Mouse (Mus musculus) kidney, adult 10 weeks (tissue): Measurements from ENCODE around the gene Asic4. TPM values are rescaled to one million over a fixed set of nuclear protein-coding genes. Genes with fewer than 3 reads are reported as not detected.

Experiments used
- polyA plus RNA-seq: library from polyadenylated mRNA; stranded (reverse); fragments of 350-450 nt; fragmentation: Illumina TruSeq; extraction: RNeasy Lipid Tissue Mini Kit (QIAGEN cat#74804); gene quantifications from one replicate; pipeline ENCODE4 v1.2.3, GENCODE M21; 2014; ENCODE audit warnings: low read depth, low replicate concordance

The Asic4 gene
- polyA plus RNA-seq = not detected

GRCm38 (mm10) chr1:75450314-75451005 lies at the start of gene Asic4:
Asic4 (plus strand) TSS chr1:75450436.

DNA sequence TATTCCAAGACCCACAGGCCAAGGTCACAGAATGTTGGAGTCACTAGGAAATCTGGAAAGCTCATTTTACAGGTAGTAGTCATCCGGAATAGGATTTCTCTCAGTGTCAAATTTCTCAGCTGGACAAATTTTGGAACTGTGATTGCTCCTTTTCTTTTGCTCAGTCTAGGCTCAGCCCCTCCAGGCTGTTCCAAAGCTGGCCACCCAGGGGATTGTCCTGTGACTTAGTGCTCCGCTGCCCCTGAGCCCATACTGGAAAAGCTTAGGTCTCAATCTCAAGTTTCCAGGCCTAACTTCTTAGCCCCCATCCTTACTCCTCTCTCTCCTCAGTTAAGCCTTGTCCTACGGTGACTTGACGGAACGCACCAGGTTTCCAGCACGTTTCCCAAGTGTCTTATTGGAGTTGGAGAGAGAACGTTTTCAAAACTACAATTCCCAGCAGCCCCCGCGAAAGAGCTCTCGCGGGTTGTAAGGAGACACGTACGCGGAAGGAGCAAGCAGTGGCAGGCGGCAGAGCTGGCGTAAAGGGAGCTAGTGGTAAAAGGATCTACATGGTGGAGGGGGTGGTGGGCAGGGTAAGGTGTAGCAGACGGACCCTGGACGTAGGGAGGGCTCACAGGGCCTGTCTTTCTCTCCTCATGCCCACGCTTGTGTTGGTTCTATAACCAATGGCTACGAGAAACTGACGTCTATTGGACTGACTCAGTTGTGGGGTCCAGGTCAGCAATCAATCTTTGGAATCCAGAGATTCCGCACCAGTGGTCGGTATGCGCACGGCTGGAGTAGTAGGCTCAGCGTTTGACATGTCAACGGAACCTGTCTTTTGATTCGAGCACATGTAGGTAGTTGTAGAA lies 14.5 kb upstream of the Asic4 start, which contains the start of gene Gmppa:
Gene Gmppa, plus strand, starts transcription at position 456 of the 854 bp plus-strand sequence.

GRCm38 (mm10) chr1:75478916-75479634 lies 28.8 kb downstream of the Asic4 start, which contains the start of the genes Chpf and Tmem198:
Chpf (minus strand) TSS chr1:75479307.
Tmem198 (plus strand) TSS chr1:75479532.

DNA sequence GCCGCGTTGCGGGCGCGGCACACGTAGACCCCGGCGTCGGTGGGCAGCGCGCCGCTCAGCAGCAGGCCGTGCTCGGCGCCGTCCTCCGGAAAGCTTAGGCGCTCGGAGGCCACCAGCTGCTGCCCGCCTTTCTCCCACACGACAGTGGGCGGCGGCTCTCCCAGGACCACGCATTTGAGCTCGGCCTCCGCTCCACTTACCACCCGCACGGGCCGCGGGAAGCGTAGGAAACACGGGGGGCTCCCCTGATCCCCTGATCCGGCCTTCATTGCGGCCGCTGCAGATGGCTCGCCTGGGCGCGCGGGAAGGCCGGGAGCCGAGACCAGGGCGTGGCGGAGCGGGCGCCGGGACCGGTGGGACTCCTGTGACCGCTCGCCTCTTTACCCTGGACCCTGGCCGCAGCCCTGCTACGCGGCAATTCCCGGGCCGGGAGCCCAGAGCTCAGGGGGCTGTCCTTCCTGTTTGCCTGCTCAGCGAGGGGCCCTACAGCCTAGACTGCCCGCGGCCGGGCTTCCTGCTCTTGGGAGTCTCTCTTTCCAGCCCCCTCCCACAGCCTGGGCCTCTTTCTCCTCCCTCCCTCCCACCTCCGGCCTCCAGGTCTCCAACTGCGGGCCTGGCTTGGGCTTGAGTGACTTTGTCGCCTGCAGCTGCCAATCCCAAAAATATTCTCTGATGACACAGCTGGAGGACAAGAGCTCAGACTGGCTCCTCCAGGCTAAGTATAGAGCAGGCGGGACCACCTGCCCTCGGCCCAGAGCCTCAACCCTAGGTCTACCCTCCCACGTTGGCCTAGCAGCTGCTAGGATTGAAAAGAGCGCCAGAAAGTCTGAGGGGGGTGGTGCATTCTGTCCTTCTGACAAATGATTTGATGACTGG lies 56.0 kb downstream of the Asic4 start, which contains the start of gene Obsl1:
Gene Obsl1, minus strand, starts transcription at position 497 of the 876 bp plus-strand sequence.

GRCm38 (mm10) chr1:75507006-75507405 lies 56.8 kb downstream of the Asic4 start, which contains the start of gene Inha:
Inha (plus strand) TSS chr1:75507077.

DNA sequence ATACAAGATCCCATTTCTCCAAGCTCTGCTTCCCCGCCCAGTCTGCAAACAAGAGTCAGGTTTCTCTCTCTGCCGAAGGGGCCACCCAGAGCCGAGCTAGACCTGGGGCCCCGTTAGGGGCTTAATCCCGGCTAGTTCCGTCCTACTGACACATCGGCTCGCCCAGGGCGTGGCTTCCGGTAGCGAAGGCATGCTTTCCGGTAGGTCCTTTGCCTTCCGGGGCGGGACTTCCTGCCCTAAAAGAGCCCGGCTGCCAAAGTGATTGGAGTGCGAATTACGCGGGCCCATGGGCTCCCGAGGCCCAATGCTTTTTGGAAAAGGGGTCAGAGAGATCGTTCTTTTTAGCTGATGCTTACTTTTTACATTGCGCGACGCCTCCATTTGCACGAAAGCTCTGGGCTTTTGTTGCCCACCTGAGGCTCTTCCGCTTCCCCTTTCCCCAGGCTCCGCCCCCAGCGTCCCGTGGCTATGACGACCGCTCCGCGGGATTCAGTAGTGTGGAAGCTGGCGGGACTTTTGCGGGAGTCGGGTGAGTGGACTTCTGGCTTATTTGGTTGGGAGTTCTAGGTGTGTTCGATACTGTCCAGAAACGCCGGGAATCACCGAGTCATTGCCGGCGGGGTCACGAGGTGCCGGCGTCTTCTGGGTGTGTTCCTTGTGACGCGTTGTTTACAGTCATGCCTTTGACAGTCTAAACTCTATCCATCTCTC lies 71.2 kb downstream of the Asic4 start, which contains the start of gene Stk11ip:
Gene Stk11ip, plus strand, starts transcription at position 209 of the 711 bp plus-strand sequence.

Other genes with a start within 250 kb of the Asic4 start
- gene Glb1l, start 239.6 kb upstream of the Asic4 start, polyA plus RNA-seq = 137 TPM
- 19.9 TPM for gene Stk16, start 239.6 kb upstream of the Asic4 start, polyA plus RNA-seq
- 14.7 TPM for gene Tuba4a, start 230.6 kb upstream of the Asic4 start, polyA plus RNA-seq
- not detected for gene A630095N17Rik, start 218.3 kb upstream of the Asic4 start, polyA plus RNA-seq
- 13.9 TPM for gene Dnajb2, start 214.0 kb upstream of the Asic4 start, polyA plus RNA-seq
- not detected for gene Ptprn, start 185.9 kb upstream of the Asic4 start, polyA plus RNA-seq
- not detected for gene Resp18, start 172.0 kb upstream of the Asic4 start, polyA plus RNA-seq
- 0.81 TPM for gene Dnpep, start 132.4 kb upstream of the Asic4 start, polyA plus RNA-seq
- 0.40 TPM for gene Des, start 90.1 kb upstream of the Asic4 start, polyA plus RNA-seq
- 1.1 TPM for gene Speg, start 75.1 kb upstream of the Asic4 start, polyA plus RNA-seq
- 4.3 TPM for gene Gmppa, start 14.5 kb upstream of the Asic4 start, polyA plus RNA-seq
- gene Chpf, start 28.9 kb downstream of the Asic4 start, polyA plus RNA-seq = 0.40 TPM
- gene Tmem198, start 29.1 kb downstream of the Asic4 start, polyA plus RNA-seq = not detected
- not detected for gene Obsl1, start 56.0 kb downstream of the Asic4 start, polyA plus RNA-seq
- gene Inha, start 56.6 kb downstream of the Asic4 start, polyA plus RNA-seq = not detected
- gene Stk11ip, start 71.1 kb downstream of the Asic4 start, polyA plus RNA-seq = 1.5 TPM
- 0.20 TPM for gene Slc4a3, start 95.8 kb downstream of the Asic4 start, polyA plus RNA-seq